Mouse (Mus musculus): ENCODE measurements at regions not wholly inside any gene's neighbourhood (a gene's known extent, or its start where the extent isn't known, plus 50 kb on each side); places are given as distances from the start of the nearest gene placed in this dataset.
"Not testable (repeated sequence)": the region's sequence is repeated elsewhere in the genome, so short reads cannot be mapped to it uniquely, and the experiment has no call there.

DNA sequence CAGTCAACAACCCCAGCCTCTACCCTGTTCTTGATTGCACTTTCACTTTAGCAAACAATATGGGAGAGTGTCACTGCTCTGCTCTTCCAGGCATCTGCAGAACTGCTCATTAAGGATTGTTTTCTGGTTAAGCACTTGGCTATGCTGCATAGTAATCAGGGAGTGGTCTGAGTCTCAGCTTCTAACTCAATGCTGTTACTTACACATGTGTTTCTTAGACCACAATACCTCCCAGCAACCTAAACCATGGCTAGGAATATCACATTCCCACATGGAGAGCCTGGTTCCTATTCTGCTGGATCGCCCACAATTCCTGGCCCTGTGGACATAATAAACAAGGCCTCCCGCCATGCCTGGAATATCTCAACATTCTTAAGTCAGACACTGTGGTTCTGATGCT lies 493.3 kb upstream of the Id2 start:
- DNase-seq (ENCODE audit: low spot score): no peak

DNA sequence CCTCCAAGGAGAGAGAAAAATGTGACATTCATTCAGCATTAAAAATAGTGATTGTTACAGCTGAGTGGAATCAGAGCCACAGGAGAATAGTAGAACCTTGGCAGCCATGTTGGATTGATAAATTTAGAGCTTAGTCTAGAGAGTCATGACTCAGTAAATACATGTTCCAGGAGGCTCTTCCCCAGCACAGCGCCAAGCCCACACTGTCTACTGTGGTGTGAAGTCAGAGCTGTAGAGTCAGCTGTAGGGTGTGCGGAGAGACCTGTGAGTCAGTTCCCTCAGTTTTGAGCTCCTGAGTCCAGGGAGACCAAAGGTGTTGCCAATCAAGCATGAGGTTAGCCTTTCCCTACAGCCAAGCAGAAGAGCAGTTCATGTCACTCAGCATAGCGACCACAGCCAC lies 488.8 kb upstream of the Id2 start:
- DNase-seq (ENCODE audit: low spot score): no peak

DNA sequence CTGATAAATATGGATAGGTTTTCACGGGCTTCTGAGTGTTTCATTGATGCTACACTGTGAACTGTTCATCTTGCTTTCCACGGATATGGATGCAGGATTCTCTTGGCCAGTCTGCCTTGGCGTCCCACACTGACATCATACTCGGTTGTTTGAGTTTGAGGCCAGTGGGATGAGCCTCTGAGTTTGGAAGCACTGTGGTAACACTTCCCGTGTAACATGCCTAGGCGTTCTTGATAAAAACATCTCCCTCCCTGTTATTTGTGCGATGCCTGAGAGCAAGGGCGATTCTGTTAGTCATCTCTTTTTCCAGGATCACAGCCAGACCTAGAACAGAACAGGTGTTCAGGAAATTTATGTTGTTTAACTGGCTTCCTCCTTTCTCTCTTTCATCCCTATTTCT lies 482.5 kb upstream of the Id2 start:
- no peak for DNase-seq (ENCODE audit: low spot score)

DNA sequence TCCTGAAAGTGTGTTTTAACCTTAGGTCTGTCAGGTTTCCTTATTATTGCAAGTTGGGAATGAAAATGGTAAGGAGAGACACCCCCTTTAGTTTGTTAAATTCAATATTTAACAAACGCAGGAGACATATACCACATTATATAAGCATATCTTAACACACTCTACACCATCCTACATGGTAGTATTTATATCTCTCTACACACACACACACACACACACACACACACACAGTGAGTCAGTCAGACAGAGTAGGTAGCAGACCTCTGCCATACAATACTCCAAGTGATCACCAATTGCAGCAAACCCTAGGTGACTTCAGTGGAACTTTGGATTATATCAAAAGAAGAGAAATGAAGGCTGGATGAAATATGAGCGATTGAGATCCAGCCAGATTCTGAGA lies 468.2 kb upstream of the Id2 start:
- no peak for DNase-seq (ENCODE audit: low spot score)

DNA sequence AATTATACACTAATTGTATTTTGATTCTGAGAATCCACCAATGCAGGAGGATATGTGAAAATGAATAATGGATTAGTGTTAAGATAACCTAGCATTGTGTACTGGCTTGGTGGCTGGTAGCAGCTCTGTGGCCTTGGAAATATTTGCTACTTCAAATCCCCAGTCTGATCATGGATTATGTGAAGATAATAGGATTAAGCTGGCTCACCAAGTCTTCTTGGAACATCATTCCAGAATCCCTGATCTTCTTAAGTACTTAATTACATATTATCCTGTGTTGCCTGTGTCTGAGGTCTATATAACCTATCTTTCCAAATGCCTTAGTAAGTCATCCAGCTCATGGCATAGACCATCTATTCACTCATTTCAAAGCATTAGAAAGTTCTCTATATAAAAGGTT lies 462.7 kb upstream of the Id2 start:
- no peak for DNase-seq (ENCODE audit: low spot score)

DNA sequence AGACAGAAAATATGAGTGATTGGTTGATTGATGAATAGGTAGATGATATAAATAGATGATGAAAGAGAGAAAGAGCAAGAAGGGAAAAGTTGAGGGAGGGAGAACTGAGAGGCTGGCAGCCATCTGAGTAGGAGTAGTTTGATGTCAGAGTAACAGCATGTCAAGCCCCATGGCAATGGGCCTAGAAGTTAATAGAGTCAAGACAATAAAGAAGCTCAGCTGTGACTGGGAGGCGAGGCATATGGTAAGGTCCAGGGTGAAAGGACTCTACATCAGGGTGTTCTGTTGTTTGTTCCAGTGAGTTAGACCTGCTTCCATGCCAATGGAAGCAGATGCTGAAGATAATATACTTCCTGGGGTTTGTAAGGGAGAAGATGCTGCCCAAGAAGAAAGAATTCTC lies 456.7 kb upstream of the Id2 start:
- no peak for DNase-seq (ENCODE audit: low spot score)

DNA sequence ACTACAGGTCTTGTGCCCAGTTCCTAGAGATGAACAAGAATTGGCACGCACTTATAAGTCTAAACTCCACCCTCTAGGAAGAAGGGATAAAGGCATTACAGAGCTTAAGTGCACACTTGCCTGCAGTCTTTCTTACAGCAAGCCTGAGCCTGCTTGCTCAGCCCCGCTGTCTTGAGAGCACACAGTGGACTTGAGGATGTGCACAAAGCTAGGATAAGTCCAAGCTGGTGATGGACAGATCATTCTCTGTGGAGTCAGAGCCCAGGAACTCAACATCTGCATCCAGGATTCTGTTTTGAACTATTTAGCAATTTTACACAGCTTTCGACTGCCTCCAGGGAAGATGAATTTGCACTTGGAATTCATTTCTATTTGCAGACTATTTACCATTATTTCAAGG lies 452.8 kb upstream of the Id2 start:
- DNase-seq (ENCODE audit: low spot score): peak; percentile 37

DNA sequence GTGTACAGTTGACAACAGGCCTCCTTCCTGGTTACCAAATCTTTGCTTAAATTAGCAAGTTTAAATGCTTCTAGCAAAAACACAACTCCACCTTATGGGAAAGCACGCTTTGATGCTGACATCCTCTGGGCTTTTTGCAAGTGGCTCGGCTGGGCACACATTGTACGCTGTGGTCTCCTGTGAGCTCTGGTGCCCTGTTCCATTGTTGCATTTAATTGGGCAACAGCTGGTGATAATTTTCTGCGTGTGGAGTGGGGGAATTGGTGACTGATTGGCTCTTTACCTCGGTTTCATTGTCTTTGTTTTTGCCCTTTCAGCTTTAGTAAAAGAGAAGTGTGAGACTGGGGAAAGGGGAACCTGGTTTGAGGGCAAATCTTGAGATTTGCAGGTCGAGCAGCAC lies 447.3 kb upstream of the Id2 start:
- DNase-seq (ENCODE audit: low spot score): no peak

DNA sequence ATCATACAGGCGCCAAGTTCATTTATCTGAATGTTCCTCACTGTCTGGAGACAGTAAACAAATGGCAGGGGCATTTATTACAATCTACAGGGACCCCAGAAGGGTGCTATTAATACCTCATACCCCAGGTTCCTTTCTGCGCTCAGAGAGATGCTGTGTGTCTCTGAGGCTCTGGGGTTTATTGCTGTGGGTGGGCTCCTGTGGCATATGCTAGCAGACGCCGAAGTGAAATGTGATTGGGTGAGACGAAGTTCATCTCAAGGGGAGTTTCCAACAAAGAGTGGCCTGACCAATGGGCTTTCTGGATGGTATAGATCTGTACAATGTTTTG lies 437.6 kb upstream of the Id2 start:
- DNase-seq (ENCODE audit: low spot score): no peak

DNA sequence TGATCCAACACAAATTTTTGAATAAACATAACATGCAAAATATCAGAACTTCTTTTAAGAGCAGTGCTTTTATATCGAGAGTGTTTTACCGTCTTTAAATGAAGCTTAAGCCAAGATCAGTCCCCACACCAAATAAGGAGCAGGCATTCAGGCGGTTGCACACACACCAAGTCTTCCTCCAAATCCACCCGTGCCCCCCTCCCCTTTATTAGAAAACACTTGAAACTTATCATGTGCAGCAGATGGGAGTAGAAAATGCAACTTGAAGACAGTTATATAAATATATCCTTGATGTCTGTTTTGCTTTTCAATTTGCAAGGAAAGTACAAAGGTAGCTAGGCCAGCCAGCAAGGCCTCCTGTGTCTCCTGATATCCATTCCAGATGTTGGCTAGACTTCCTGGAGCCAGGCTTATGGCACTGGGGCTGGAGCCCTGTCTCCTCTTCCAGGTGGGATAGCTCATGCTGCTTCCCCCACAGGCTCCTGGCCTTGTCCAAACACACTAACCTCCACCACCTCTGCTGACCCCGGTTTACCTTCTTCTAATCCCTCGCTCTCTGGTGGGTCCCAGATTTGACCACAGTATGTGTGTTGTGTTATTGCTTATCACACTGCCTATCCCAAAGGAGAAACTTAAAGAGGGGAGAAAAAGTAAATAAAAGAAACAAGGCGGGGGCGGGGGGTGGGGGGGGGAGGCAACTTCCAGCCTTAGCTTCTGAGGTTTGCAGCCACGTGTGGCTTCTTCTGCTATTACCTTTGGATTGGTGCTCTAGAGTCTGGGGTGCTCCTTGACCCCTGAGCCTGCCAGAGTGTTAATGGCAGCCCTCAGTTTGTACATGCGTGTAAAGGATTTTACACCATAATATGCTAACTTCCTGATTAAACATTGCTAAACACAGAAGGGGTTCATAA lies 437.0 kb upstream of the Id2 start:
- DNase-seq (ENCODE audit: low spot score): peak; percentile 55

DNA sequence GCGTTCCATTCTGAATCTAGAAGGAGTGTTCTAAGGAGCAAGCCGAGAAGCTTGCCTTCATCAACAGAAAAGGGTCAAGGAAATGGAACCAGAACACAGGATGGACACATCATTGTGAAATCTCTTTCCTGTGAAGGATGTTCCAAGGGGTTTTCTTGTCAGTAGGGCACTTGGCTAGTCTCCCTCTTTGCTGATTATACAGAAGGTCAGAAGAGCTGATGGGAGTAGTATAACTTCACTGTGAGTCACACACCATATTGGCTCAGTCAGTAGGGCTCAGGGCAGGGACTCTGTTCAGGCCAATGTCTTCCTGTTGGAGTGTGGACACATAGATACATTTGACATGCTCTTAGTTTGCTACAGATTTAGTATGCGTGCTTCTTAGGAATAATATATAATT lies 433.5 kb upstream of the Id2 start:
- DNase-seq (ENCODE audit: low spot score): peak; percentile 12

DNA sequence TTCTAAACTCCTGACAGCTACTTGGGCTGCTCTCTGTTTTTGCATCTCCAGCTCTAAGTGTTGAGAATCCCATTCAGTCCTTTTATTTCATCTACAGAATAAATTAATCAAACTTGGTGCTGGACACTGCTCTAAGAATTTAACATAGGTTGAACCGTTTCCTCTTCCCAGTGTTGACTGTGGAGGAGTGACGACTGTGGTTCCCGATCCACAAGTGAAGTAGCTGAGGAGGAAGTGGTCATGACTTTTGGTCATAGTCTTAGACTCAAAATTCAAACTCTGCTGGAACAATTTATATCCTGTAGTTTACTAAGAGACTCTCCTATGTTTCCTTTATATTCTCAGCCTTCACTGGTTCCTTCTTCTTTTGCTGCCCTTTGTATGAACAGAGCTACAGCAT lies 432.6 kb upstream of the Id2 start:
- no peak for DNase-seq (ENCODE audit: low spot score)

DNA sequence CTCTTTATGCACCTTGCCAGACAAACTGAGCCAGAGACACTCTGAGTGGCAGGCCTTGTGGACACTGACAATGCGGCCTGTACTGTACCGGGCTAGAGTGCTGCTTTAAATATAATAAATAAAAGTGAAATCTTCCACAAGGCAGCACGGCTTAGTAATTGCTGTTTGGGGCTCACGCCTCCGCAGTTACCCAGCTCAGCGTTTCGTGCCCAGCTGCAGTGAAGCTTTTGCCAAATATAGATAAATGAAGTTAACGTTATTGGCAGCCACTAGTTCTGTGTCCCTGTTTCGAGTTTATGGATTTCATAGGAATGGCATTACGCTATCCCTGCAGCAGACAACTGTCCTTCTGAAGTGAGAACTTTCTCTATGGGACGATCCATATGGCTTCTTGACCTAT lies 429.7 kb upstream of the Id2 start:
- DNase-seq (ENCODE audit: low spot score): no peak

DNA sequence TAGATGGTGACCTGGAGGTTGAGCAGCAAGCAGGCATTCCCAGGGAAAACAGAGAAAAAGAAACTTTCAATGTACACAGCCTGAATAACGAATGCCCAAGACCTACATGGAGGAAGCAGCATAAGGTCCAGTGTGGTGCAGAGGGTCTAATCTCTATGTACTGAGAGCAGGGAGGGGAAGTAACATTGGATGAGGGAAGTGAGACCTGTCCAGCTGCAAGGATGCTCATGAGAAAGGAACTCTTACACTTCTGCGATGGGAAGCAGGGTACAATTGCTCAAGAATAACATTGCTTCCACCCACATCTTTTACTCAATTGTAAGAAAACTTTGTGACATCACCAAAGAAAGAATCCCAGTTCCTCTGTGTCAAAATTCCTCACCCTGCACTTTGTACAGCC lies 419.8 kb upstream of the Id2 start:
- no peak for DNase-seq (ENCODE audit: low spot score)

DNA sequence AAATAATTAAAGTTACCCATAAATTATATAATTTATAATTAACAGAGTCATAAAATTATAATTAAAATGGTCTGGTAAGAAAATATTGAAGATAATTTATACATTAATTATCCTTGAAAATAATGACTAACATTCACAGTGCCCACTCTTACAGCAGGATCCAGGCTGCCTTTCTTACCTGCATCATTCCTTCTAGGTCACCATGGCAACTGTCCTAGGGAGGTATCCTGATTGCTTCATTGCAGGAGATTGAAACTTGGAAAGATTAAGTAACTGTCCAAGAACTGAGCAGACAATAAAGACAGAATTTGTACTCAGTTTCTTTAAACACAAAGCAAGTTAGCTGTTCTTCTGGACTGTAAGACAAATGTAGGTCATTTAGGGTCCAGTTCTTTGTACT lies 416.7 kb upstream of the Id2 start:
- no peak for DNase-seq (ENCODE audit: low spot score)

DNA sequence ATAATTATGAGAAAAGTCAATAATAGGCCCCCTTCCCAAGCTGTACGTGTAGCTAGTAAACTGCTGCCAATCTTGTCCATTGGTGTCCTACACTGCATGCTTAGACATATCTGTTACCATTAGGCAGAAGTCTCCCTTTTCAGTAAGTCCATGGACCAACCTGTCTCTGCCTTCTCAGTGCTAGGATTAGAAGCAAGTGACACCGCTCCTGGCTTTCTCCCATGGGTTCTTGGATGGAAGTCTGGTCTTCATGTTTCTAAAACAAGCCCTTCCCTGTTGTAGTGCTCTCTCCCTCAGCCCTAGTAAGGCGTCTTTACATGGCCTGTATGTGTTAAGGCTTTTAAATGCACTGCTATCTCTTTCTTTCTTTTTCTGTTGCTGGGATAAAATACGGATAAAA lies 412.7 kb upstream of the Id2 start:
- no peak for DNase-seq (ENCODE audit: low spot score)

DNA sequence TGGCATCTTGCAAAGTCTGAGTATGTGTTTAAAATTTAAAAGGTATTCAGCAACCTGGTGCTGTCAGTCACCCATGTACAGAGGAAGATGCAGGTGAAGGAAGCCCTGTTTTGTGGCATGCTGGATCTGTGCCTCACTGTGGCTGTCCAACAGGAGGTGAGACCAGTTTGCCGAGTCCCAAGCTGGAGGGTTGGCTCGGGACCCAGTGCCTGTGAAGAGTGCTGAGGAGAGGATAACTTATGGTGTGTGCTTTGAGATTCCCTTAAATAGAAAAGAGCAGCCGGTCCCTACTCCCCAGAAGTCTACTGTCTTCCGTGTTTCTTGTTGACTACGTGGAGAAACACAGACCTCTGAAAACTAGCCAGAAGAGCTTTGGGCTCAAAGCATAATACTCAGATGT lies 396.3 kb upstream of the Id2 start:
- DNase-seq (ENCODE audit: low spot score): peak; percentile 19

DNA sequence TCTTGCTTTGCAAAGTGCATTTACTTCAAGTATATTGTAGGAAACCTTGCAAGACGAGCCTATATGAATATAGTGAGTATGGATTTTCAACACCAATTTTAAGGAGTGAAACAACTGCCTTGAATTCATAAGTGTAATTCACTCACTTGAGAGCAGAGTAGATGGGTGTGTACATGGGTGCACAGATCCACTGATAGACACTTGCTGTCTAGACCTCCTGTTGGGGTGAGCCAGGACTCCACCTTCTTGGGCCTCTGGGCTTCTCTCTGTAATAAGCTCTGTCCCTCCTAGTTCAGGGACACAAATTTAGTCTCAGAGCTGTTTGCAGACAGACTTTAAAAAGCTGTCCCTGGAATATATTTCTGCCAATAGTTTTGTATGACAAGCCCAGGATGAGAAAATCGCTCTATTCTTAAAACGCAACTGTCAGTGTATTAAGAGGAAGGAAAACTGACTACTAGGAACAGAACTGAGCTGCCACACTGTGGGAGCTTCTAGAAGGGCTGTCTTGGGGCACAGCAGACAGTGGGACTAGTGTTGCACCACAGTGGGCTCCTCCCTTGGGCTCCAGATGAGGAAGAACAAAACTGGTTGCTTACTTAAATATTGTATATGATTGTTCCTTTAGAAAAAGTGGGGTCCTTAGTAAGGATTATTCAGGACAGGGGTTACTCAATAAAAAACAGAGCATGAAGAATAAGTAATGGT lies 395.7 kb upstream of the Id2 start:
- no peak for DNase-seq (ENCODE audit: low spot score)

DNA sequence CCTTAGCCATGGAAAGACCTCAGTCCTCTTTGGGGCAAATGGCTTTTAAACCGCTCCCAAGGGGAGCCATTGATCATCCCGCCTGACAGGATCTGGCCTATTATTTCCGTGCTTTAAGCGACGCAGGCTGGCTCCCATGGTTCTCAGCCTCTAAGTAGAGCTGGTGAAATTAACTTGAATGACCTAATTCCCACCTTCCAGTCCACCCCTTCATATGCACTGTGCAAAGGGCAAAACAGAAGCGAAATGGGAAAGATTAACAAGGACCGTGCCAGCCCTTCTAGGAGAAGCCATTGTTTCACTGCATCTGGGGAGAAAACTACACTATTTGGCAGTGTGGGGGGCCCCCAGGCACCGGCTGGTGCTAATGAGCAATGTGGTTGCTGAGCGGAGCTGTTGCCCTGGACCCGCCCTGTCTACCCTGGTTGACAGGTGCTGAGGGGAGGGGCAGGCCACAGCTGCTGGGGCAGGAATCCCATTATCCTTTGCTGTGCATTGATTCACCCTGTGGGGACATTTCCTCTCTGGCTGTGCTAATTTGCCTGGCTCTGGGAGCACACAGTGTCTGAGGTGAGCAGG lies 378.3 kb upstream of the Id2 start:
- no peak for DNase-seq (ENCODE audit: low spot score)

DNA sequence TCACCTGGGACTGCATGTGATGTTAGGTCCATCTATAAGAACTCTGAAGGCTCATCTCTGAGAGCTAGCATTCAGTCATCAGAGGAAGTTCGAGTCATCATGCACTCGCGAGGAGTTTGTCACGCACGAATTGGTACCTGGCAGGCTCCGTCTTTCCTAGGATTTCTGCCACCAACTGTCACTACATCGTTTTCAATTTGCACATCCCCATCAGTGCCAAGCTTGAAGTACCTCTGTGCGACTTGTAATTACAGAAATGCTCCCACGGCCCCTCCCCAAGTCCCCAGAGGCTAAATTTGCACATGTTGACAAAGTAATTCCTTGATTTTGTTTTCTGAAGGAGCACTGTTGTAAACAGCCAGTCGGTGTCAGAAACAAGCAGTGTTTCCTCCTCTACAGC lies 372.2 kb upstream of the Id2 start:
- no peak for DNase-seq (ENCODE audit: low spot score)

DNA sequence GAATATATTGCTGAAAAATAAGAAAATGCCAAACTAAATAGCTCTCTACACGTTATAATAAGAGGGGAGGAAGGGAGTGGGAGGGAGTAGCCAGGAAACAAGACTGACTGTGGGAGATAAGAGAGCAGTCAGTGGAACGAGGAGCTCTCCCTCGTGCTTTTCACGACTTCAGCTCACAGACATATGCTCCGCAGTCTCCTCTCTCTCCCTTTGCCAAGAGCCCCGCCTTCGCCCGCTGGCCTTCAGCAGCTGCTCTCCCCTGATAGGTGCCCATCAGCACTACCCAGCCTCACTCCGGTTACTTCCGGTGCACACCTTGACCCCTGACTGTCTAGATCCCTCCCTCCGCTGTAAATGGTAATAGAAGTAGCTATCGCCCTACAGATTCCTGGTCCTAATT lies 370.8 kb upstream of the Id2 start:
- DNase-seq (ENCODE audit: low spot score): peak; percentile 7

DNA sequence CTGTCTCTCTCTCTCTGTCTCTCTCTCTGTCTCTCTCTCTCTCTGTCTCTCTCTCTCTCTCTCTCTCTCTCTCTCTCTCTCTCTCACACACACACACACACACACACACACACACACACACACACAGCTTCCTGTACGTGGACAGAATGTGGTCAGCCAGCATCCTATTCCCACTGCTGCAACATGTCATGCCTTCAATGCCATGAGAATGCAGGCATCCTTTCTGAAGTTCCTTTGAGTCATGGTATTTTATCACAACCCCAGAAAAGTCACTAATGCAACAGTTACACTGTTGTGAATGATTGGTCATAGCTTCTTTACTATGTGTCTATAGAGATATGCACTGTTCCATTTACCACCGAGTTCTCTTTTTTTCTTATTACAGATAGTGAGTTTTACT lies 365.8 kb upstream of the Id2 start:
- not testable (repeated sequence) for DNase-seq (ENCODE audit: low spot score)

DNA sequence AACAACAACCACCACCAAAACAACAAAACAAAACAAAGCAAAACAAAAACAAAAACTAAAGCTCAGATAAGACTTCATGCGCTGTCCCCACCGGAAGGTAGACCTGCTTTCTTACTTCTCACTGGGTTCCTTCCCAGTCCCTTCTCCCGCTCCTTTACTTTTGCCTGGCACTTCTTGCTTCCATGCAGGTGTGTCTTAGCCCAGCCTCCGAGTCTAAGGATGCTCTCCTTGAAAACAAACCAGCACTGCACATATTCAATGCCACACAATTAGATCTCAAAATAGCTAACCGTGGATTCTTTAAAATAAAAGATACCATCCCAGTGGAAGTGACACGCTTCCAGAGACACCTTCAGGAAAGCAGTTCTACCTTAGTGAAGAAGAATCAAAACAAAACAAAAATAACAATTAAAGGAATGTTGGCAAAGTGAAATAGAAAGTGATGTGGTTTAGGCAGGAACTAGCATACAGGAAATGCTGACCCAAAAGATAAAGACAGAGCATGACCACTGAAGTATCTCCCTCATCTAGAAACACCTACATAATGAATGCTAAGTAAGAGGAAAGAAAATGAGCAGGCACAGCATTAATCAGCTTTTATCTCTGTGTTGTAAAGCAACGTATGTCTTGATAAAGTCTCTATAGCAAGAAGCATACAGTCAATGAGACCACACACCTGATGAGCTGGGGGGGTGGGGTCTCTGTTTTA lies 358.5 kb upstream of the Id2 start:
- DNase-seq (ENCODE audit: low spot score): no peak

Measured in urinary bladder, postnatal 14 days (tissue).